Mouse (Mus musculus) lung, postnatal 0 days (tissue): ENCODE data around the gene Hist1h3a. TPM values are rescaled to one million over a fixed set of nuclear protein-coding genes. Genes with fewer than 3 reads are reported as not detected.

Experiments
- ATAC-seq: fragments of 200-750 bp; cut with Nextera tagmentation; 2 replicates; pipeline ENCODE4 v1.8.0; 2017; ENCODE audit warnings: moderate library complexity
- DNase-seq: peaks from one replicate; pipeline ENCODE4 v3.0.0-alpha.2; 2016; ENCODE audit warnings: low spot score
- H3K27ac ChIP-seq: fragments of 300-500 bp; sonication (generic); 2 replicates; pipeline ENCODE4 v1.5.1; 2014; ENCODE audit warnings: antibody characterized with exemption, mild to moderate bottlenecking, low read length, mixed read lengths
- H3K27me3 ChIP-seq: fragments of 300-500 bp; sonication (generic); replicated peaks from 2 replicates; pipeline ENCODE4 v1.6.1; 2014; ENCODE audit warnings: low read length, mixed read lengths; ENCODE audit not compliant: insufficient read depth
- H3K36me3 ChIP-seq: fragments of 300-500 bp; sonication (generic); 2 replicates; pipeline ENCODE4 v1.6.1; 2014; ENCODE audit warnings: low read length, mixed read lengths; ENCODE audit not compliant: insufficient read depth
- H3K4me1 ChIP-seq: fragments of 300-500 bp; sonication (generic); 2 replicates; pipeline ENCODE4 v1.6.1; 2014; ENCODE audit warnings: antibody characterized with exemption, low read depth, low read length, mixed read lengths; ENCODE audit not compliant: insufficient read depth
- H3K4me2 ChIP-seq: fragments of 300-500 bp; sonication (generic); replicated peaks from 2 replicates; pipeline ENCODE4 v1.6.1; 2014; ENCODE audit warnings: low read depth, mild to moderate bottlenecking, low read length, moderate library complexity, mixed read lengths
- H3K4me3 ChIP-seq: fragments of 300-500 bp; sonication (generic); 2 replicates; pipeline ENCODE4 v1.5.1; 2014; ENCODE audit warnings: low read depth, low read length
- H3K9ac ChIP-seq: fragments of 300-500 bp; sonication (generic); replicated peaks from 2 replicates; pipeline ENCODE4 v1.6.1; 2014; ENCODE audit warnings: low read depth, mild to moderate bottlenecking
- H3K9me3 ChIP-seq: fragments of 300-500 bp; sonication (generic); 2 replicates; pipeline ENCODE4 v1.6.1; 2016; ENCODE audit warnings: low read length, mixed read lengths
- CTCF ChIP-seq: IDR thresholded peaks from 2 replicates; pipeline ENCODE4 v1.5.1; 2016; ENCODE audit warnings: antibody characterized with exemption, mild to moderate bottlenecking
- EP300 ChIP-seq: IDR thresholded peaks from 2 replicates; pipeline ENCODE4 v1.6.1; 2016; ENCODE audit warnings: antibody characterized with exemption, mild to moderate bottlenecking, control low read depth
- WGBS: fragments of 180-500 bp; shearing (Covaris S2); extraction: QIAGEN DNeasy Blood & Tissue Kit; methylation state at CpG from one replicate; pipeline ENCODE4 v1.1.7; 2014; 5-methylcytosine and 5-hydroxymethylcytosine counted together
- polyA plus RNA-seq: library from polyadenylated mRNA; unstranded; fragments of >200 nt; fragmentation: Nextera tagmentation; extraction: Ambion mirVana; gene quantifications from 2 replicates; pipeline ENCODE4 v1.2.1, GENCODE M21; 2015

Hist1h3a gene
- polyA plus RNA-seq, 1 experiment from 2014 or later: 1.7 TPM

DNA sequence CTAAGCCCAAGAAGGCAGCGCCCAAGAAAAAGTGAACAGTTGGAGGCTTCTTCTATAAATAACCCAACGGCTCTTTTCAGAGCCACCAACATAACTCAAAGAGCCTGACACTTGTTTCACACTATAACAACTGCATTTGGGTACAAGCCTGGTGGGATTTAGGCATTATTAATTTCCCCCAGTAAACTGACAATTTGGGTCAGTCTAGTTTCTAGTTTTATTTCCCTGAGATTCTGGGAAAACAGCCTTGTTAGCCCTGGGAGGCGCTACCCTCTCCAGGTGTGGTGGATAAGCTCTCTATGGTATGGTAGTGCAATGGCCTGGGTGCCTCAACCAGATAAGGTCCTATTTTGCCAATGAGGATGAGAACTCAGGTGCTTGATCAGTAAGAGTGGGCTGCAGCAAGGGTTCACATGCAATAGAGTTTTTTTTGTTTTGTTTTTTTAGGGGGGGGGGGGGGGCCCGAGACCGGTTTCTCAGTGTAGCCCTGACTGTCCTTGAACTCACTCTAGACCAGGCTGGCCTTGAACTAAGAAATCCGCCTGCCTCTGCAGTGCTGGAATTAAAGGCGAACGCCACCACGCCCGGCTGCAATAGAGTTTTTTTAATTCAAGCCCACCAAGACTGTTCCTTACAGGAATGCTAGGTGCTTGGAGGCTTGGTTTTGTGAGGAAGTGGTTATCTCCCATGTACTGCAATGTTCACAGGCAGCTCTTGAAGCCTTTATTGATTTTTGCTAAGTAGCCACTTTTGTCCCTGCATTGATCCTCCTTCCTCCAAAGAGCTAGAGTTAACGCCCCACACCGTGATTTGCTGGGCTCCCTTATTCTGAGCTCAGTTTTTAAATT lies 2.4 kb upstream of the Hist1h3a start:
- Histone ChIP-seq H3K27me3 (no peaks in the 10 kb centered on the region), H3K9me3 (no peaks in the 10 kb centered on the region), H3K4me2 (peak overlapping the region; percentile 75), H3K36me3 (no peaks in the 10 kb centered on the region), H3K9ac (peak overlapping the region; percentile 64; the same call in 1 of the 2 replicates), H3K4me3 (no peak overlapping the region), H3K4me1 (peaks cover 12% of the 10 kb centered on the region), H3K27ac (no peak overlapping the region)
- 38% methylated on average over 10 of the region's 12 CpGs for WGBS
- ATAC-seq: no peak
- DNase-seq: no peak
- TF ChIP-seq CTCF: no peak
- TF ChIP-seq EP300: no peak

DNA sequence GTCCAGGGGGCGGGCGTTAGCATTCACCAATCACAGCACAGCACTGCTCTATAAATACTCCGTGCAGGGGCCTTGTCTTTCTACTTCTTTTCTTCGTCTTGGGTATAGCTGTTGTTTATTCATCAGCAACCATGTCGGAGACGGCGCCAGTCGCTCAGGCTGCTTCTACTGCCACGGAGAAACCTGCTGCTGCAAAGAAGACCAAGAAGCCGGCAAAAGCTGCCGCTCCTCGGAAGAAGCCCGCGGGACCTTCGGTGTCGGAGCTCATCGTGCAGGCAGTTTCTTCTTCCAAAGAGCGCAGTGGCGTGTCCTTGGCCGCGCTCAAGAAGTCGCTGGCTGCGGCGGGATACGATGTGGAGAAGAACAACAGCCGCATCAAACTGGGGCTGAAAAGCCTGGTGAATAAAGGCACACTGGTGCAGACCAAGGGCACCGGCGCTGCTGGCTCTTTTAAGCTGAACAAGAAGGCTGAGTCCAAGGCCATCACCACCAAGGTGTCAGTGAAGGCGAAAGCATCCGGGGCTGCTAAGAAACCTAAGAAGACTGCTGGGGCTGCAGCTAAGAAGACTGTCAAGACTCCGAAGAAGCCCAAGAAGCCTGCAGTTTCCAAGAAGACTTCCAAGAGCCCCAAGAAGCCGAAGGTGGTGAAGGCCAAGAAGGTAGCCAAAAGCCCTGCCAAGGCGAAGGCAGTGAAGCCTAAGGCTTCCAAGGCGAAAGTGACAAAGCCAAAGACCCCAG lies 1.6 kb upstream of the Hist1h3a start, which contains the start of gene Hist1h1a:
Gene Hist1h1a (plus strand): TSS at position 81 of the 738 bp plus-strand sequence.
- DNase-seq: peak; percentile 98
- Histone ChIP-seq H3K27me3 (no peaks in the 10 kb centered on the region), H3K9ac (peak within 1 kb of the TSS; percentile 64), H3K4me3 (peak within 1 kb of the TSS; percentile 49), H3K4me1 (peaks cover 12% of the 10 kb centered on the region), H3K36me3 (no peaks in the 10 kb centered on the region), H3K27ac (peak within 1 kb of the TSS; percentile 81), H3K9me3 (no peaks in the 10 kb centered on the region), H3K4me2 (peak within 1 kb of the TSS; percentile 75)
- WGBS: 3% methylated on average over 34 of the region's 34 CpGs
- peak; percentile 68 for ATAC-seq
- TF ChIP-seq EP300 (no peak; the same call in 1 of the 2 replicates), CTCF (no peak)

DNA sequence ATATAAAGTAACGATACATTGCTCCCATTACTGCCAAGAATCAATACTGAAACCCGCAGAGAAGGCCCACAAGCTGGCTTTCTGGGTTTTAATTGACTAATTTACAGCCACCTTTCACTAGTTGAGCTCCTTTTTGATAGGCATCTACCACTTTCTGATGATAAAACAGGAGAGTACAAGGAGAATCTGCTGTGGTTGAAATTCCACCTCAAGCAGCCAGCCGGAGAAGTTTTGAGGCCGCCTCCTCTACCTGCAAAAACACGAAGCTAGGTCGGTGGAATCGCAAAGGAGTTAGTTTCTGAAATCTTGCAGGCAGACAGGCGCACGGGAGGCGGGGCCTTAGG lies 1.0 kb upstream of the Hist1h3a start:
- H3K36me3 ChIP-seq: no peaks in the 10 kb centered on the region
- H3K27ac ChIP-seq: peak overlapping the region; percentile 81
- no peak for TF ChIP-seq EP300
- no peak for TF ChIP-seq CTCF
- no peak for ATAC-seq
- peak overlapping the region; percentile 49 for H3K4me3 ChIP-seq
- WGBS: 1% methylated on average over 10 of the region's 10 CpGs
- H3K27me3 ChIP-seq: no peaks in the 10 kb centered on the region
- 0 out of 2 replicates have a peak overlapping the region, but pooled peaks have one; percentile 13 for H3K9ac ChIP-seq
- H3K4me1 ChIP-seq: peaks cover 12% of the 10 kb centered on the region
- no peaks in the 10 kb centered on the region for H3K9me3 ChIP-seq
- peak overlapping the region; percentile 75 for H3K4me2 ChIP-seq
- DNase-seq: peak; percentile 47

DNA sequence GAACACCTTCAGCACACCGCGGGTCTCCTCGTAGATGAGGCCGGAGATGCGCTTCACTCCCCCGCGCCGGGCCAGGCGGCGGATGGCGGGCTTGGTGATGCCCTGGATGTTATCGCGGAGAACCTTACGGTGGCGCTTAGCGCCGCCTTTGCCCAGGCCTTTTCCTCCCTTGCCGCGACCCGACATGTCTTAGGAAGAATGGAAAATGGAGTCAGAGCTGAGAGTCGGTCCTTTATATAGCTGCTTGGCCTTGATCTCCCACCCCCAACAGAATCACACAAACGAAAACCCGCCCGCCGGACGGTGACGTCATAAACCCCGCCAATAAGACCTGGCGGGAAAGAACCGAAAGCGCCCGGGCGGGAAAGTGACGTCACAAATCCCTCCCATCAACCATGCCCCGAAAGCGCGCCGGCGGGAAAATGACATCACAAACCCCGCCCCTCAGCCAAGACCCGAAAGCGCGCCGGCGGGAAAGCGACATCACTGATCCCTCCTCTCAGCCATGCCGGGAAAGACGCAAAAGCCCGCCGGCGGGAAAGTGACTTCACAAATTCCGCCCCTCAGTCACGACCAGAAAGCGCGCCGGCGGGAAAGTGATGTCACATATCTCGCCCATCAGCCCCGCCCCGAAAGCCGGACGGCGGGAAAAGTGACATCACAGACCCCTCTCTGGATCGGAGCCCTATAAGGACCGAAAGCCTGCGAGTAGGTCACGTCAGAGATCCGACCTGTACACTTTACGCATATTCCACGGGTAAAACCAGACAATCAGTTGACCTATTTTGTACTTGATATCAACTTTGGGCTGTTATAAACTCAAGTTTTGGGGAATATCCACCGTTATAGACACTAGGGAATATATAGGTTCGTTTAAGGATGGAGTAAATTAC lies 968 bp downstream of the Hist1h3a start, which contains the start of gene Hist1h4a:
Gene Hist1h4a (minus strand): TSS at position 259 of the 893 bp plus-strand sequence.
- ATAC-seq (peak; percentile 75), DNase-seq (peak; percentile 99)
- WGBS: 1% methylated on average over 63 of the region's 72 CpGs
- peak within 1 kb of the TSS; percentile 75 for H3K4me2 ChIP-seq
- H3K9ac ChIP-seq: peak within 1 kb of the TSS; percentile 35
- H3K4me1 ChIP-seq: peaks cover 12% of the 10 kb centered on the region
- H3K9me3 ChIP-seq: no peaks in the 10 kb centered on the region
- TF ChIP-seq EP300: no peak
- TF ChIP-seq CTCF: no peak
- peak within 1 kb of the TSS; percentile 81 for H3K27ac ChIP-seq
- no peaks in the 10 kb centered on the region for H3K27me3 ChIP-seq
- no peaks in the 10 kb centered on the region for H3K36me3 ChIP-seq
- H3K4me3 ChIP-seq: peak within 1 kb of the TSS; percentile 49

DNA sequence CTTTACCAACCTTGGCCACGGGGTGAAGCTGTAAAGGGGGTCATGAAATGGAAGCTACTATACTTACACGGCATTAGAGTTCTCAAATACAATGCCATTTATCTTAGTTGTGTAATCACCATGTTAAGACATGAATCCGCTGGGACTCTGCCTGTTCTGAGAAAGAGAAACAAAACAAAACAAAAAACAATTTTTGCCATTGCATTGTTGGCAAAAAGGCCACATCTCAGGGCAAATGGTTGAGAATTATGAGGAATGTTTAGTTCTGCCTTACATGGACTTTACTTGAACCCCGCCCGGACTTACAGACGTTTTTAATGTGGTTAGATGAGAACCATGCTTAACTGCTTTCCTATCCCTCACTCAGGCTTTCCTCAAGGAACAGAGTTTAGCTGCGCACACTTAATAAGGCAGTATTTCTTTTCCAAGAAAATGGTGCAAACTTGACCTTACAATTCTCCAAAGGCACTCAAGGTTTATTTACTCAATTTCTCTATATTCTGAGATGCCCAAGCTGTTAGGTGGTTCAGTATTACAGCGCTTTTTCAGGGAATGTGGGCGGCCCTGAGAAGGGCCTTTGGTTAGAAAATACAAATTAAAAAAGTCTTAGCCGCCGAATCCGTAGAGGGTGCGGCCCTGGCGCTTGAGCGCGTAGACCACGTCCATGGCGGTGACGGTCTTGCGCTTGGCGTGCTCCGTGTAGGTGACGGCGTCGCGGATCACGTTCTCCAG lies 1.8 kb downstream of the Hist1h3a start:
- H3K27ac ChIP-seq: peak overlapping the region; percentile 81
- 2% methylated on average over 20 of the region's 27 CpGs for WGBS
- H3K9me3 ChIP-seq: no peaks in the 10 kb centered on the region
- H3K4me3 ChIP-seq: peak overlapping the region; percentile 49
- peaks cover 12% of the 10 kb centered on the region for H3K4me1 ChIP-seq
- TF ChIP-seq CTCF (peak; percentile 44), EP300 (no peak)
- ATAC-seq (peak; percentile 1; the same call in 1 of the 2 replicates), DNase-seq (peak; percentile 81)
- H3K36me3 ChIP-seq: no peaks in the 10 kb centered on the region
- H3K27me3 ChIP-seq: no peaks in the 10 kb centered on the region
- H3K4me2 ChIP-seq: peak overlapping the region; percentile 75
- H3K9ac ChIP-seq: peak overlapping the region; percentile 34; the same call in 1 of the 2 replicates
